Mouse (Mus musculus) liver, postnatal 0 days (tissue): ENCODE data around the gene Eapp. TPM values are rescaled to one million over a fixed set of nuclear protein-coding genes. Genes with fewer than 3 reads are reported as not detected.

Source experiments
- ATAC-seq: fragments of 200-750 bp; cut with Nextera tagmentation; 2 replicates; pipeline ENCODE4 v1.8.0; 2017; ENCODE audit warnings: mild to moderate bottlenecking, moderate library complexity
- DNase-seq: peaks from one replicate; pipeline ENCODE4 v3.0.0-alpha.2; 2016
- H3K27ac ChIP-seq: fragments of 300-500 bp; sonication (generic); 2 replicates; pipeline ENCODE4 v1.5.1; 2014; ENCODE audit warnings: antibody characterized with exemption, moderate library complexity, mild to moderate bottlenecking, low read depth
- H3K27me3 ChIP-seq: fragments of 300-500 bp; sonication (generic); 2 replicates; pipeline ENCODE4 v1.6.1; 2014; ENCODE audit warnings: low read length, control low read depth, mixed read lengths; ENCODE audit not compliant: insufficient read depth
- H3K36me3 ChIP-seq: fragments of 300-500 bp; sonication (generic); replicated peaks from 2 replicates; pipeline ENCODE4 v1.6.1; 2014; ENCODE audit warnings: mild to moderate bottlenecking, control low read depth, low read length, moderate library complexity, mixed read lengths; ENCODE audit not compliant: insufficient read depth
- H3K4me1 ChIP-seq: fragments of 300-500 bp; sonication (generic); 2 replicates; pipeline ENCODE4 v1.6.1; 2014; ENCODE audit warnings: antibody characterized with exemption, mild to moderate bottlenecking, control low read depth; ENCODE audit not compliant: insufficient read depth
- H3K4me2 ChIP-seq: fragments of 300-500 bp; sonication (generic); 2 replicates; pipeline ENCODE4 v1.6.1; 2014; ENCODE audit warnings: low read depth, mild to moderate bottlenecking, low read length, moderate library complexity, mixed read lengths
- H3K4me3 ChIP-seq: fragments of 300-500 bp; sonication (generic); 2 replicates; pipeline ENCODE4 v1.5.1; 2014; ENCODE audit warnings: low read depth, low read length
- H3K9ac ChIP-seq: fragments of 300-500 bp; sonication (generic); replicated peaks from 2 replicates; pipeline ENCODE4 v1.6.1; 2014; ENCODE audit warnings: mild to moderate bottlenecking, moderate library complexity
- H3K9me3 ChIP-seq: fragments of 300-500 bp; sonication (generic); 2 replicates; pipeline ENCODE4 v1.6.1; 2016; ENCODE audit warnings: mild to moderate bottlenecking, control low read depth, low read length, mixed read lengths
- CTCF ChIP-seq: sonication (generic); IDR thresholded peaks from 2 replicates; pipeline ENCODE4 v1.5.1; 2016; ENCODE audit warnings: antibody characterized with exemption, low read depth
- EP300 ChIP-seq: IDR thresholded peaks from 2 replicates; pipeline ENCODE4 v1.6.1; 2016; ENCODE audit warnings: antibody characterized with exemption, low read depth, mild to moderate bottlenecking
- WGBS: fragments of 180-500 bp; shearing (Covaris S2); extraction: QIAGEN DNeasy Blood & Tissue Kit; methylation state at CpG from one replicate; pipeline ENCODE4 v1.1.7; 2014; ENCODE audit not compliant: insufficient replicate concordance; 5-methylcytosine and 5-hydroxymethylcytosine counted together
- polyA plus RNA-seq: library from polyadenylated mRNA; unstranded; fragments of >200 nt; fragmentation: Nextera tagmentation; extraction: Ambion mirVana; gene quantifications from 2 replicates; pipeline ENCODE4 v1.2.1, GENCODE M21; 2015

Eapp gene
- polyA plus RNA-seq, 1 experiment from 2014 or later = 44.2 TPM

- peak overlapping the region; percentile 35; the same call in 1 of the 2 replicates for H3K27ac ChIP-seq
- no peak overlapping the region for H3K9ac ChIP-seq
- 50% methylated on average over 12 of the region's 12 CpGs for whole genome bisulfite sequencing
- H3K9me3 ChIP-seq = no peaks in the 10 kb centered on the region
- H3K27me3 ChIP-seq = no peaks in the 10 kb centered on the region
- ATAC-seq (no peak), DNase-seq (peak; percentile 30)
- no peak for TF ChIP-seq EP300
- TF ChIP-seq CTCF = no peak
- peak overlapping the region; percentile 28; the same call in 1 of the 2 replicates for H3K4me2 ChIP-seq
- no peaks in the 10 kb centered on the region; the same call in 1 of the 2 replicates for H3K36me3 ChIP-seq
- H3K4me1 ChIP-seq = peaks cover 35% of the 10 kb centered on the region
- H3K4me3 ChIP-seq = no peak overlapping the region
Observed at GRCm38 (mm10) chr12:54652346-54652745, 43.4 kb downstream of the Eapp start.

- Histone ChIP-seq H3K9me3 (no peaks in the 10 kb centered on the region), H3K4me3 (no peak overlapping the region), H3K27ac (peak overlapping the region; percentile 35; the same call in 1 of the 2 replicates), H3K4me2 (peak overlapping the region; percentile 28; the same call in 1 of the 2 replicates), H3K36me3 (no peaks in the 10 kb centered on the region; the same call in 1 of the 2 replicates), H3K27me3 (no peaks in the 10 kb centered on the region), H3K9ac (no peak overlapping the region), H3K4me1 (peaks cover 30% of the 10 kb centered on the region)
- TF ChIP-seq EP300 (no peak), CTCF (no peak)
- 39% methylated on average over 8 of the region's 8 CpGs for WGBS
- no peak for ATAC-seq
- no peak for DNase-seq
Observed at GRCm38 (mm10) chr12:54651820-54652219, 43.9 kb downstream of the Eapp start.

- WGBS = 63% methylated on average over 1 of the region's 1 CpGs
- Histone ChIP-seq H3K27me3 (no peaks in the 10 kb centered on the region), H3K9ac (no peak overlapping the region), H3K27ac (no peak overlapping the region), H3K9me3 (no peaks in the 10 kb centered on the region), H3K4me2 (no peak overlapping the region), H3K4me1 (peaks cover 28% of the 10 kb centered on the region), H3K36me3 (no peaks in the 10 kb centered on the region; the same call in 1 of the 2 replicates), H3K4me3 (no peak overlapping the region)
- no peak for TF ChIP-seq CTCF
- no peak for TF ChIP-seq EP300
- ATAC-seq = no peak
- no peak for DNase-seq
Observed at GRCm38 (mm10) chr12:54651158-54651557, 44.5 kb downstream of the Eapp start.

- Histone ChIP-seq H3K36me3 (no peaks in the 10 kb centered on the region; the same call in 1 of the 2 replicates), H3K27me3 (no peaks in the 10 kb centered on the region), H3K9ac (no peak overlapping the region), H3K4me3 (no peak overlapping the region), H3K9me3 (no peaks in the 10 kb centered on the region), H3K4me1 (no peaks in the 10 kb centered on the region; the same call in 1 of the 2 replicates), H3K4me2 (no peak overlapping the region), H3K27ac (no peak overlapping the region)
- WGBS = 65% methylated on average over 2 of the region's 2 CpGs
- DNase-seq = no peak
- no peak for ATAC-seq
- no peak for TF ChIP-seq EP300
- peak; percentile 58 for TF ChIP-seq CTCF
Observed at GRCm38 (mm10) chr12:54644947-54645346, 50.8 kb downstream of the Eapp start.

- no peaks in the 10 kb centered on the region for H3K27me3 ChIP-seq
- ATAC-seq (no peak), DNase-seq (no peak)
- H3K9me3 ChIP-seq = no peaks in the 10 kb centered on the region
- no peak overlapping the region for H3K4me2 ChIP-seq
- no peak overlapping the region for H3K4me3 ChIP-seq
- no peaks in the 10 kb centered on the region; the same call in 1 of the 2 replicates for H3K36me3 ChIP-seq
- H3K4me1 ChIP-seq = no peaks in the 10 kb centered on the region; the same call in 1 of the 2 replicates
- no peak overlapping the region for H3K9ac ChIP-seq
- H3K27ac ChIP-seq = no peak overlapping the region
- 31% methylated on average over 5 of the region's 5 CpGs for WGBS
- TF ChIP-seq CTCF = no peak
- no peak for TF ChIP-seq EP300
Observed at GRCm38 (mm10) chr12:54643320-54643892, 52.3 kb downstream of the Eapp start.

- WGBS = 78% methylated on average over 4 of the region's 4 CpGs
- DNase-seq (no peak), ATAC-seq (no peak)
- Histone ChIP-seq H3K27me3 (no peaks in the 10 kb centered on the region), H3K4me1 (no peaks in the 10 kb centered on the region; the same call in 1 of the 2 replicates), H3K36me3 (no peaks in the 10 kb centered on the region), H3K27ac (no peak overlapping the region), H3K4me2 (no peak overlapping the region), H3K9ac (no peak overlapping the region), H3K9me3 (no peaks in the 10 kb centered on the region), H3K4me3 (no peak overlapping the region)
- TF ChIP-seq CTCF = no peak
Observed at GRCm38 (mm10) chr12:54641374-54641773, 54.3 kb downstream of the Eapp start.
